Mouse (Mus musculus) liver, adult 2 months (tissue): ENCODE measurements around the gene Zfp827. TPM values are rescaled to one million over a fixed set of nuclear protein-coding genes. Genes with fewer than 3 reads are reported as not detected.

Experiments
- DNase-seq: peaks from one replicate; pipeline ENCODE4 v3.0.0-alpha.2; 2011; ENCODE audit warnings: low read depth, low spot score; ENCODE audit errors: extremely low read depth
- H3K27ac ChIP-seq: fragments of 200-500 bp; replicated peaks from 2 replicates; pipeline ENCODE4 v1.5.1; 2012; ENCODE audit warnings: low read depth, mild to moderate bottlenecking, control low read depth, inconsistent platforms, low read length; ENCODE audit not compliant: insufficient read depth
- H3K27me3 ChIP-seq: fragments of 200-500 bp; 2 replicates; pipeline ENCODE4 v1.6.1; 2012; ENCODE audit warnings: mild to moderate bottlenecking, moderate library complexity, low read length, inconsistent platforms; ENCODE audit not compliant: control insufficient read depth, insufficient read depth
- H3K36me3 ChIP-seq: fragments of 200-500 bp; 2 replicates; pipeline ENCODE4 v1.6.1; 2012; ENCODE audit warnings: low read length, inconsistent platforms; ENCODE audit not compliant: control insufficient read depth, insufficient read depth
- H3K4me1 ChIP-seq: fragments of 200-500 bp; 2 replicates; pipeline ENCODE4 v1.6.1; 2011; ENCODE audit warnings: low read length; ENCODE audit not compliant: control insufficient read depth, insufficient read depth
- H3K4me3 ChIP-seq: fragments of 200-500 bp; 2 replicates; pipeline ENCODE4 v1.5.1; 2011; ENCODE audit warnings: low read depth, mild to moderate bottlenecking, control low read depth, low read length, moderate library complexity; ENCODE audit not compliant: insufficient read depth
- H3K79me2 ChIP-seq: fragments of 200-500 bp; 2 replicates; pipeline ENCODE4 v1.6.1; 2012; ENCODE audit warnings: inconsistent platforms, mild to moderate bottlenecking, low read length, moderate library complexity; ENCODE audit not compliant: control insufficient read depth, insufficient read depth
- H3K9ac ChIP-seq: fragments of 200-500 bp; 2 replicates; pipeline ENCODE4 v1.6.1; 2012; ENCODE audit warnings: low read depth, mild to moderate bottlenecking, control low read depth, inconsistent platforms, low read length
- CTCF ChIP-seq: fragments of 200-500 bp; IDR thresholded peaks from 2 replicates; pipeline ENCODE4 v1.5.1; 2011; ENCODE audit warnings: low read depth, low read length, control low read depth
- POLR2A ChIP-seq: fragments of 200-500 bp; IDR thresholded peaks from 2 replicates; pipeline ENCODE4 v1.6.1; 2011; ENCODE audit warnings: low read length, control low read depth; ENCODE audit not compliant: insufficient read depth; ENCODE audit errors: extremely low read depth
- WGBS: fragments of 180-500 bp; shearing (Covaris S2); methylation state at CpG from one replicate; pipeline ENCODE4 v1.1.7; 2018; 5-methylcytosine and 5-hydroxymethylcytosine counted together
- polyA plus RNA-seq: library from polyadenylated mRNA; depleted of rRNA; stranded (reverse); fragments of >200 nt; gene quantifications from 2 replicates; pipeline ENCODE4 v1.2.3, GENCODE M21; 2012
- total RNA-seq: library from RNA; depleted of rRNA; stranded (reverse); fragments of >200 nt; gene quantifications from 2 replicates; pipeline ENCODE4 v1.2.3, GENCODE M21; 2014

The Zfp827 gene
- total and polyA plus RNA-seq, 2 experiments, result 0.09 to 0.10 TPM

GRCm38 (mm10) chr8:79027319-79027718, 918 bp upstream of the Zfp827 start:
- Histone ChIP-seq H3K4me1 (no peaks in the 10 kb centered on the region), H3K9ac (no peak overlapping the region), H3K27me3 (peaks cover 7% of the 10 kb centered on the region), H3K4me3 (no peak overlapping the region), H3K79me2 (no peaks in the 10 kb centered on the region), H3K36me3 (no peaks in the 10 kb centered on the region), H3K27ac (no peak overlapping the region)
- WGBS, result 55% methylated on average over 3 of the region's 3 CpGs
- DNase-seq, result no peak
- TF ChIP-seq POLR2A (no peak), CTCF (no peak)

- peak overlapping the region; percentile 74 for H3K9ac ChIP-seq
- H3K4me3 ChIP-seq, result peak overlapping the region; percentile 92
- no peaks in the 10 kb centered on the region for H3K4me1 ChIP-seq
- peaks cover 7% of the 10 kb centered on the region for H3K27me3 ChIP-seq
- TF ChIP-seq CTCF (no peak), POLR2A (no peak)
- H3K79me2 ChIP-seq, result no peaks in the 10 kb centered on the region
- no peaks in the 10 kb centered on the region for H3K36me3 ChIP-seq
- no peak for DNase-seq
- no peak overlapping the region for H3K27ac ChIP-seq
- WGBS, result 1% methylated on average over 55 of the region's 56 CpGs
Observed at GRCm38 (mm10) chr8:79028541-79029395, 531 bp downstream of the Zfp827 start.

- Histone ChIP-seq H3K27ac (0 out of 2 replicates have a peak overlapping the region, but pooled peaks have one; percentile 16), H3K36me3 (no peaks in the 10 kb centered on the region), H3K9ac (peak overlapping the region; percentile 74), H3K79me2 (no peaks in the 10 kb centered on the region), H3K27me3 (peaks cover 7% of the 10 kb centered on the region), H3K4me3 (peak overlapping the region; percentile 92), H3K4me1 (no peaks in the 10 kb centered on the region)
- WGBS, result under 1% methylated on average over 85 of the region's 99 CpGs
- no peak for DNase-seq
- no peak for TF ChIP-seq POLR2A
- TF ChIP-seq CTCF, result no peak
Observed at GRCm38 (mm10) chr8:79029396-79030325, 1.4 kb downstream of the Zfp827 start.

- peaks cover 9% of the 10 kb centered on the region for H3K27me3 ChIP-seq
- no peaks in the 10 kb centered on the region for H3K79me2 ChIP-seq
- no peaks in the 10 kb centered on the region for H3K4me1 ChIP-seq
- peak overlapping the region; percentile 74 for H3K9ac ChIP-seq
- 0 out of 2 replicates have a peak overlapping the region, but pooled peaks have one; percentile 16 for H3K27ac ChIP-seq
- WGBS, result 7% methylated on average over 62 of the region's 62 CpGs
- H3K4me3 ChIP-seq, result peak overlapping the region; percentile 92
- no peaks in the 10 kb centered on the region for H3K36me3 ChIP-seq
- DNase-seq, result no peak
- TF ChIP-seq POLR2A, result no peak
- no peak for TF ChIP-seq CTCF
Observed at GRCm38 (mm10) chr8:79030326-79031265, 2.4 kb downstream of the Zfp827 start.

GRCm38 (mm10) chr8:79037532-79037931, 9.3 kb downstream of the Zfp827 start:
- DNase-seq, result no peak
- TF ChIP-seq CTCF (no peak), POLR2A (no peak)
- Histone ChIP-seq H3K4me3 (no peak overlapping the region), H3K4me1 (no peaks in the 10 kb centered on the region), H3K9ac (no peak overlapping the region), H3K27ac (no peak overlapping the region), H3K27me3 (peaks cover 2% of the 10 kb centered on the region; the same call in 1 of the 2 replicates), H3K79me2 (no peaks in the 10 kb centered on the region), H3K36me3 (no peaks in the 10 kb centered on the region)
- 75% methylated on average over 7 of the region's 7 CpGs for WGBS
